Mouse (Mus musculus): ENCODE data around the gene Gm45713. TPM values are rescaled to one million over a fixed set of nuclear protein-coding genes. Genes with fewer than 3 reads are reported as not detected.

The Gm45713 gene
- polyA plus RNA-seq, 1 experiment from 2014 or later: not detected

DNA sequence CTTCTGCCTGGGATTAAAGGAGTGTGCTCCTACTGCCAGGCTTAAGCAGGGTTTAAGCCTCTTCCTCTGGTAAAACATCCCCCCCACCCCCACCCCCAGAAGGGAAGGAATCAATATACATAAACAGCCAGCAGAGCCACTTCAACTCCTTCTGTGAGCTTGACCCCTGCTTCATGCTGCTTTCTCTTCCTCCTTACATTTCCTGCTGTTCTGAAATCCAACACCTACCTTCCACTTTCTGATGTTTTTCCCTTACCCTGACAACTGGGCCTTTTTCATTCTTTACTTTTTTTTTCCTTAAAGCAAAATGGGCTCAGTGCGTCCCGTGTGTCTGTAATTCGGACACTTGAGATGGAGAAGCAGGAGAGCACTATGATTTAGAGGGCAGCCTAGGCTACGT, 14.3 kb upstream of the Gm45713 start:
- H3K27me3 ChIP-seq (replicated peaks; ENCODE audit: low read depth, poor library complexity, severe bottlenecking): no peaks in the 10 kb centered on the region
- 53% methylated on average over 4 of the region's 4 CpGs for WGBS
- no peak for DNase-seq (ENCODE audit: low spot score)
- H3K27ac ChIP-seq (replicated peaks): peak overlapping the region; percentile 75
- peaks cover 45% of the 10 kb centered on the region for H3K4me1 ChIP-seq
- 0 out of 2 replicates have a peak overlapping the region, but pooled peaks have one; percentile 8 for H3K4me3 ChIP-seq
- H3K9me3 ChIP-seq: no peaks in the 10 kb centered on the region
- H3K36me3 ChIP-seq (replicated peaks): peaks cover 42% of the 10 kb centered on the region

DNA sequence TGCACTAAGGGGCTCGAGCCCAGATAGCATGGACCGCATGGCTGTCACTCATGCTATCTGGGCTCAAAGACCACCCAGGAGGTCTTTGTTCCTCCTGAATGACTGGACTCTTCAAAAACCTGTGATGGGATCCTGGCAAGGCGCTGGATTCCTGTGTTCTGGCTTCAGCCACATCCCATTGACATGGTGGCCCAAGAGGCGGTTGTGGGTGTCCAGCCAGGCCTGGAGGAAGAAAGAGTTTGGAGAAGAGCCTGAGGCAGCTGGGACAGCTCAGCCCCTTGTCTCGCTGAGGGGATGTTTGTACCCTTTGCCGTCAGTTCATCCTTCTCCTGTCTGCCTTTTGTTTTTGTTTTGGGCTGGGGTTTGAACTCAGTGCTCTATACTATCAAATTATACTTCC, 13.5 kb upstream of the Gm45713 start:
- Histone ChIP-seq H3K27me3 (replicated peaks; ENCODE audit: low read depth, poor library complexity, severe bottlenecking) (no peaks in the 10 kb centered on the region), H3K27ac (replicated peaks) (peak overlapping the region; percentile 54; the same call in 1 of the 2 replicates), H3K9me3 (no peaks in the 10 kb centered on the region), H3K4me1 (peaks cover 37% of the 10 kb centered on the region), H3K36me3 (replicated peaks) (peaks cover 50% of the 10 kb centered on the region), H3K4me3 (no peak overlapping the region)
- 49% methylated on average over 6 of the region's 6 CpGs for WGBS
- no peak for DNase-seq (ENCODE audit: low spot score)

DNA sequence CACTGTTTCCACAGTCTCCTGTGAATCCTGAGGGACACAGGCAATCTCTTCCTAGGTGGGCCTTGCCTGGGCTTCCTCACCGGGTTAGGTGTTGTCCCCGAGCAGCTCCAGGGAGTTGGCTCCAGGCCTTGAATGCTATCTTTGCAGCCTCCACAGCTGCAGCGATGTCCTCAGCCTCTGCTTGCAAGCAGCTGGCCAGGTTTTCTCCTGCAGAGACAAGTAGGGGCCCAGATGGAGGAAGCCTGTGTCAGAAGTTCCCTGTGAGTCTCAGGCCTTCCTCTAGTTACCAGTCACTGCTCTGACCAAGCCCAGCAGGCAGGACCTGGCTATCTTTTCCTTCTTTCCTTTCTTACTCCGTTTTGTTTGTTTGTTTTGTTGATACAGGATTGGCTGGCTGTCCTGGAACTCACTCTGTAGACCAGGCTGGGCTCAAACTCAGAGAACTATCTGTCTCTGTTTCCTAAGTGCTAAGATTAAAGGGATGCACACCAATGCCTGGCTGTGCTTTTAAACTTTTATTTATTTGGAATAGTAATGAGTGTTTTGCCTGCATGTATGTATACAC, 12.6 kb upstream of the Gm45713 start:
- no peak overlapping the region for H3K27ac ChIP-seq (replicated peaks)
- DNase-seq (ENCODE audit: low spot score): no peak
- no peaks in the 10 kb centered on the region for H3K9me3 ChIP-seq
- no peak overlapping the region for H3K4me3 ChIP-seq
- peaks cover 37% of the 10 kb centered on the region for H3K4me1 ChIP-seq
- peaks cover 59% of the 10 kb centered on the region for H3K36me3 ChIP-seq (replicated peaks)
- H3K27me3 ChIP-seq (replicated peaks; ENCODE audit: low read depth, poor library complexity, severe bottlenecking): no peaks in the 10 kb centered on the region
- WGBS: 58% methylated on average over 4 of the region's 4 CpGs

DNA sequence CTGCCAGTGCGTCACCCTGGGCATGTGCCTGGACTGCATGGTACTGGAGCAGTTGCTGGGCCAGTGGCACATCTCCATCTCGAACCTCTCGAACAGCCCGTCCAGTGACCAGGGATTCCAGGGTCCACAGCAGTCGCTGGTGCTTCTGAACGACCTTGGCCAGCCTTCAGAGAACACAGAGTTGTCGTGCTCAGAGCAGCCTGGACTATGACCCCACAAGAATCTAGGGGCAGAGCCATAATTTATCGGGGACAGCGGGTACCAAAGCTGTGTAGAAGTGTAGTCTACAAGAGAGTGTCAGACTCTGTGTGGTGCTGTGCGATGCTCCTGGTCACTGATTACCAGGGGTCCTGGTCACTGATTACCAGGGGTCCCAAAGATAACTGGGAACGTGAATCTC, 11.9 kb upstream of the Gm45713 start:
- Histone ChIP-seq H3K27ac (replicated peaks) (no peak overlapping the region), H3K27me3 (replicated peaks; ENCODE audit: low read depth, poor library complexity, severe bottlenecking) (no peaks in the 10 kb centered on the region), H3K4me3 (no peak overlapping the region), H3K36me3 (replicated peaks) (peaks cover 66% of the 10 kb centered on the region), H3K4me1 (peaks cover 33% of the 10 kb centered on the region), H3K9me3 (no peaks in the 10 kb centered on the region)
- WGBS: 91% methylated on average over 11 of the region's 11 CpGs
- no peak for DNase-seq (ENCODE audit: low spot score)

DNA sequence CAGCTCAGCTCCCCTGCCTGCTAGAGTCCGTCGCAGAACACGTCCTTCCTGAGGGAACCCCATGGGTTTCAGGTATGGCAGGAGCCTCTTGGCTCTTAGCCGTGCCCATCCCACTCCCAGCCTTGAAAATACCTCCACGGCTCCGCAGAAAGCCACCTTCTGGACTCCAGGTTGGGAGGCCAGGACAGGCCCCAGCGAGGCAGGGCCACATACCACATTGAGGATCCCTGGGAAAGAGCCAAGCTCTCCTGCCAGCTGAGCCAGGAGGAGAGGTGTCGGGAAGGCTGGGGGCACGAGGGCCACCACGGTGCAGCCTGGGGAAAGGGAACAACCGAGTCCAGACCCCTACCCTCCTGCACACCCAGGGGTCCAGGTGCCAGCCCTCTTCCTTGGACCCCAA, 11.2 kb upstream of the Gm45713 start:
- no peak for DNase-seq (ENCODE audit: low spot score)
- WGBS: 93% methylated on average over 11 of the region's 11 CpGs
- Histone ChIP-seq H3K4me1 (peaks cover 33% of the 10 kb centered on the region), H3K27me3 (replicated peaks; ENCODE audit: low read depth, poor library complexity, severe bottlenecking) (no peaks in the 10 kb centered on the region), H3K27ac (replicated peaks) (no peak overlapping the region), H3K4me3 (no peak overlapping the region), H3K36me3 (replicated peaks) (peaks cover 72% of the 10 kb centered on the region), H3K9me3 (no peaks in the 10 kb centered on the region)

DNA sequence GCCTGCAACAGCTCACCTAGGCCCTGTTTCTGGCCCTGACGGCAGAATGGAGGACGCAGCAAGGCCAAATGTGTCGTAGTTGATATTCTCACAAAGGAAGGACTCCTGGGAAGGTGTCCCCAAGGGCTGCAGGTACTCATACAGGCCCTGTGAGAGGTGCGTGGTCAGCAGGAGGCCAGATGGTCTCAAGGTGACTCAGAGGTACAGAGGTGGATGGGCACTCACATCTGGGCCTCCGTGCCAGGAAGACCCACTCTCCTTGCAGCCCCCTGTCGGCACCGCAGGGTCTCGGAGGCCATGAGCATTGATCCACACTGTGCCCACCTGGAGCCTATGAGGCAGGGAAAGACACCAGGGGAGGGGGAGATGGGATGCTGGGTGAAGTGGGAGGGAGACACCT, 9.4 kb upstream of the Gm45713 start:
- WGBS: 92% methylated on average over 8 of the region's 8 CpGs
- H3K27ac ChIP-seq (replicated peaks): no peak overlapping the region

DNA sequence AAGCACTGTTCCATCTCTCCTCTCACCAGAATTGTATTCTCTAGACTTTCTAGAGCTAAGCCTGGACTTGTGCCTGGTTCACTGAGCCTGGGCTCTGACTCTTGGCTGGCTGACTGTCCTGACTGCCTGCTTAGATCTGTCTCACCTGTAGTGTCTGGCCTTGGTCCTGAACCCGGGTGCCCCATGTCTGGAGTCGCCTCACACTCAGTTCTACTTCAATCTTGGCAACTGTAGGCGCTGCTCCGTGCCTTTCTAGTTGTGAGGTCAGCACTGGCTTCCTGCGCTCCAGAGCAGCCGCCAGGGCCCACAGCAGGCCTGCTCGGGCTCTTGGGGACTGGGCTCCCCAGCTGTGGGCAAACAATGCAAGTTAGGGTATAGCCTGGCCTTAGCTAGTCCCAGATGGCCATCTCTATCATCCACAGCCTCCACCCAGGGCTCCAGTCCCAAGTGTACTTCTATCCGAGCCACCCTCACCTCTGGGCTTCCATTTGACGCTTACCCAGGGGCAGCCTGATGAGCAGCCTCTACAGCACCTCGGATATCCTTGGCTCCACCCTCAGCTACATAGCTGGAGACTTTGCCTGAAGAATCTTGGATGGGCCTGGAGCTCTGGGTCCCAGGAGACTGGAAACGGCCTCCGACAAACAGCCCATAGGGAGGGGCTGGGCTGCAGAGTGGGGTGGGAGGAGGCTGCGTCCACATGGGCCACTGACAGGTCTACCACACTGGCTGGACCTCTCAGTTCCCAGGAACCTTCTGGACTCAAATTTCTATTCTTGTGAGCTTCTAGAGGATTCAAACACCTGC, 8.5 kb upstream of the Gm45713 start:
- Histone ChIP-seq H3K27me3 (replicated peaks; ENCODE audit: low read depth, poor library complexity, severe bottlenecking) (no peaks in the 10 kb centered on the region), H3K36me3 (replicated peaks) (peaks cover 83% of the 10 kb centered on the region), H3K27ac (replicated peaks) (no peak overlapping the region), H3K9me3 (no peaks in the 10 kb centered on the region), H3K4me1 (peaks cover 11% of the 10 kb centered on the region), H3K4me3 (peak overlapping the region; percentile 11; the same call in 1 of the 2 replicates)
- no peak for DNase-seq (ENCODE audit: low spot score)
- WGBS: 91% methylated on average over 13 of the region's 13 CpGs

More for the DNA sequence above, 9.4 kb upstream of the Gm45713 start:
- H3K4me1 ChIP-seq: peaks cover 16% of the 10 kb centered on the region
- no peaks in the 10 kb centered on the region for H3K27me3 ChIP-seq (replicated peaks; ENCODE audit: low read depth, poor library complexity, severe bottlenecking)
- DNase-seq (ENCODE audit: low spot score): no peak
- peaks cover 84% of the 10 kb centered on the region for H3K36me3 ChIP-seq (replicated peaks)
- no peaks in the 10 kb centered on the region for H3K9me3 ChIP-seq
- H3K4me3 ChIP-seq: 0 out of 2 replicates have a peak overlapping the region, but pooled peaks have one; percentile 11

DNA sequence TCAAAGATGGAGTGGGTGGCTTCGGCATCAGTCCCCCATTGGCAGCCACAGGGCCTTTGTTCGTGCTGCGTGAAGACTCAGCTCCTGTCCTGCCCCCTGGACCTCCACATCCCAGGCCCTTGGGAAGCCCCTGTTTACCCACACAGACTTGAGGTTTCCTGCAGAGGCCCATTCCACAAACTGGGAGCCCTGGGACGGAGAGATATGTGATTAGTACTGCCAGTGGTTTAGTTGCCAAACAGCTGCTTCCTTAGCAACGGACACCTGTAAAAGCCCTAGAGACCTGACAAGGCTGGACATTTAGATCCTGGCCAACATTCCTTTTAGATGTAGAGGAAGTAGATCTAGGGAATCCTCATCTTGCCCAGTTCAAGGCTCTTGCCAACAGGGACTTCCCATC, 5.9 kb upstream of the Gm45713 start:
- Histone ChIP-seq H3K4me3 (no peak overlapping the region), H3K27ac (replicated peaks) (no peak overlapping the region), H3K9me3 (no peaks in the 10 kb centered on the region), H3K4me1 (peaks cover 4% of the 10 kb centered on the region; the same call in 1 of the 2 replicates), H3K36me3 (replicated peaks) (peaks cover 58% of the 10 kb centered on the region), H3K27me3 (replicated peaks; ENCODE audit: low read depth, poor library complexity, severe bottlenecking) (peaks cover 8% of the 10 kb centered on the region)
- 88% methylated on average over 5 of the region's 5 CpGs for WGBS
- DNase-seq (ENCODE audit: low spot score): no peak

DNA sequence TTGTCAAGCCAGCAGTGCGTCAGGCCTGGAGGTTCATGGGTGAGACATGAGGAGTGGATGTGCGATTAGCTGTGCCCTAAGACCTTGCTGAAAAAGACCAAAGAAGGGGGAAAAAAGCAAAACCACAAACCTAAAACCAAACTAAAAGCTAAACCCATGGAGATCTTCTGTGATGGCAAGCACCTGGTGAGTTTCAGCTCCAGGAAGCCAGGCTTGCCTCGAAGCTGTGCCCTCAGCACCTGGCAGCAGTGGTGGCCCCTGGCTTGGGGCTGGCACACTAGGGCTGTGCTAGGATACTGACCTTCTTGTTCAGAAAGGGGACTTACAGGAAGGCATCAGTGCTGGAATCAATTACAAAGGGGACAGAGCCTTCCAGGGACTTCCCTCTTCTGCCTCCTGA, 5.3 kb upstream of the Gm45713 start:
- Histone ChIP-seq H3K9me3 (no peaks in the 10 kb centered on the region), H3K4me1 (peaks cover 4% of the 10 kb centered on the region; the same call in 1 of the 2 replicates), H3K4me3 (no peak overlapping the region), H3K27ac (replicated peaks) (no peak overlapping the region), H3K27me3 (replicated peaks; ENCODE audit: low read depth, poor library complexity, severe bottlenecking) (peaks cover 13% of the 10 kb centered on the region), H3K36me3 (replicated peaks) (peaks cover 52% of the 10 kb centered on the region)
- no peak for DNase-seq (ENCODE audit: low spot score)
- 87% methylated on average over 3 of the region's 3 CpGs for WGBS

DNA sequence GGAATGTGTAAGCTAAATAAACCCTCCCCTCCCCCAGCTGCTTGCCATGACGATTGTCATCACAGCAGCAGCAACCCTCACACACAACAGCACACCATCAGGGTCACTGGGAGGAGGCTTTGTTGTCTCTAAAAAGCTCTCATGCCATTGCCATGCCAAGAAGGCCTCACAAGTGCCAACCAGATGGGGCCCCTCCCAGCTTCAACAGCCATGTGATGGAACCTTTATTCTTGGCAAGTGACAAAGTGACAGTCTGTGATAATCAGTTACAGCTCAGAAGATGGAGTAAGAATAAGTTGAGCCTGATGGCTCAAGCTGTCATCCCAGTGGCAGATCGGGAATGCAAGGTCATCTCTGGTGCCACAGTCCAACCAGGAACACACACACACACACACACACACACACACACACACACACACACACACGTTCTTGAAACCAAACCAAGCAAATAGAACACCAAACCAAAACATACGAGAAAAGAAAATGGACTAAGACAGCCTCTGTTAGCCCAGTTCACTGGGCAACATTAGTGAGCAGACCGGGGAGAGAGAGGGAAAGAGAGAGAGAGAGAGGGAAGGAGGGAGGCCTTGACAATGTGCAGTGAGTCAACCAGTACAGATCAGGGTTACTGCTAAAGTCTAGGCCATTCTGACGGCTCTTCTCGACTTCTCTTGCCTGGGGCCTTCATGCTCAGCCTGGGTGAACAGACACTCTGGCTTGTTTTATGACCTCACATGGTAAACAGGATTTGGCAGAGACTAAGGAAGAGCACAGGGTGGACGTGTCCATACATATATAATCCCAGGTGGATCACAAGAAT, 4.1 kb upstream of the Gm45713 start:
- Histone ChIP-seq H3K4me1 (peaks cover 13% of the 10 kb centered on the region), H3K9me3 (no peaks in the 10 kb centered on the region), H3K36me3 (replicated peaks) (peaks cover 40% of the 10 kb centered on the region), H3K27me3 (replicated peaks; ENCODE audit: low read depth, poor library complexity, severe bottlenecking) (peaks cover 24% of the 10 kb centered on the region), H3K27ac (replicated peaks) (no peak overlapping the region), H3K4me3 (no peak overlapping the region)
- WGBS: 77% methylated on average over 8 of the region's 8 CpGs
- no peak for DNase-seq (ENCODE audit: low spot score)

DNA sequence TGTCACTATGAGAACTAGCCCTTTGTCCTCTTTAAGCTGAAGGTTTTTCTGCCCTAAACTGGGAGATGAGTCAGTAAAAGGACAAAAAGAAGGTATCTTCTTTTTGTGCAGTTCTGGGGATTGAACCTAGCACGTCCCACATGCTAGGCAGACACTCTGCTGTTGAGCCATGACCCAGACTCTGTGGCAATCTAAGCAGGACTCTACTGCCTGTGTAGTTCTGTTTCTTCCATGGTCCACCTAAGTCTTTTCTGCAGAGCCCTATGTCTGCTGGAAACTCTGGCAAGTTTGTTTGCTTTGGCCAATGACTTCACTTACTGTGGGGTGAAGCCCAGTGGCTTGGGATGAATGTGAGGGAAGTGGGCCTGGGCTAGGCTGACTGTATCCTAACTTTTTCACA, 2.4 kb upstream of the Gm45713 start:
- WGBS: 88% methylated on average over 1 of the region's 1 CpGs
- Histone ChIP-seq H3K9me3 (no peaks in the 10 kb centered on the region), H3K36me3 (replicated peaks) (peaks cover 22% of the 10 kb centered on the region), H3K27ac (replicated peaks) (no peak overlapping the region), H3K4me1 (peaks cover 24% of the 10 kb centered on the region), H3K27me3 (replicated peaks; ENCODE audit: low read depth, poor library complexity, severe bottlenecking) (peaks cover 33% of the 10 kb centered on the region), H3K4me3 (no peak overlapping the region)
- no peak for DNase-seq (ENCODE audit: low spot score)

DNA sequence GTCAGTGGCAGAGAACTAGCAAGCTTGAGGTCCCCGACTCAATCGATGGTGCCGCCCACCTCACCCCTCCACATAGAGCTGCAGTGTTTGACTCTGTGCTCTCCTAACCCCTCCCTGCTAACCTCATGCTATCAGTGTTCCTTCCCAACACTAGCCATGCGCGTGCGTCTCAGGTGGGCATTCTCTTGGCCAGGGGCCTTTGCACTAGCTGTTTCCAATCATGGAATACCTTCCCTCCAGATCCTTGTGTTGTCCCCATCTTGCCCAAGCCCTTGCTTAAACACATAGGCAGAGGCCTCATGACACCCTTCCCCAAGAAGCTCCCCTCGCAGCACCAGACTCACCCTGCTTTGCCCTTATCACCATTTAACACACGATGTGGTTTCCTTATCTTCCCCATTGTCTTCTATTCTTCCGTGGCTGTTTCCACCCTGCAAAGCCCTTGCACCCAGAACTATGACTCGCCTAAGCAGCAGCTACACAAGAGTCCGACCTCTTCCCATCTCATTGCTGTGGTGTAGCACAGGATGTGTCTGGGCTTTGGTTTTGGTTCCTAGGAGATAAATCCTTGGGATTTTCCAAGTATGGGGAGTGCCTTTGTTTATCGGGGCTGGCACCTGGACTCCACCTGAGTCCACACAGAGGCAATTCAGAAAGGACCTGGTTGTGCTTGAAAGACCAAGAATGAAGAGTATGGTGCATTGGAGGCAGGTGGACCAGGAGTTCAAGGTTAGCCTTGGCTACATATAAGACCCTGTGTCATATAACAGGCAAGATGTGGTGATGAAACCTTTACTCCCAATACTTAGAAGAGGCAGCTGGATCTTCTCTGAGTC, 1.4 kb upstream of the Gm45713 start:
- Histone ChIP-seq H3K9me3 (no peaks in the 10 kb centered on the region), H3K4me1 (peaks cover 24% of the 10 kb centered on the region), H3K27ac (replicated peaks) (0 out of 2 replicates have a peak overlapping the region, but pooled peaks have one; percentile 14), H3K27me3 (replicated peaks; ENCODE audit: low read depth, poor library complexity, severe bottlenecking) (peaks cover 33% of the 10 kb centered on the region), H3K36me3 (replicated peaks) (peaks cover 12% of the 10 kb centered on the region), H3K4me3 (0 out of 2 replicates have a peak overlapping the region, but pooled peaks have one; percentile 6)
- WGBS: 84% methylated on average over 12 of the region's 12 CpGs
- no peak for DNase-seq (ENCODE audit: low spot score)

All from embryonic facial prominence, embryonic 10.5 days (tissue).